Mouse (Mus musculus) small intestine, adult 2 months (tissue): ENCODE data around the gene Hoxa9.

Experiments used
- CTCF ChIP-seq: fragments of 200-500 bp; IDR thresholded peaks from 2 replicates; pipeline ENCODE4 v1.5.1; 2012; ENCODE audit warnings: low read depth, mild to moderate bottlenecking, control low read depth, inconsistent platforms, low read length, moderate library complexity, mixed read lengths; ENCODE audit not compliant: insufficient replicate concordance, insufficient read length; ENCODE audit errors: extremely low read depth
- POLR2A ChIP-seq: fragments of 200-500 bp; IDR thresholded peaks from 2 replicates; pipeline ENCODE4 v1.6.1; 2012; ENCODE audit warnings: low read depth, mild to moderate bottlenecking, control low read depth, inconsistent platforms, low read length, moderate library complexity

DNA sequence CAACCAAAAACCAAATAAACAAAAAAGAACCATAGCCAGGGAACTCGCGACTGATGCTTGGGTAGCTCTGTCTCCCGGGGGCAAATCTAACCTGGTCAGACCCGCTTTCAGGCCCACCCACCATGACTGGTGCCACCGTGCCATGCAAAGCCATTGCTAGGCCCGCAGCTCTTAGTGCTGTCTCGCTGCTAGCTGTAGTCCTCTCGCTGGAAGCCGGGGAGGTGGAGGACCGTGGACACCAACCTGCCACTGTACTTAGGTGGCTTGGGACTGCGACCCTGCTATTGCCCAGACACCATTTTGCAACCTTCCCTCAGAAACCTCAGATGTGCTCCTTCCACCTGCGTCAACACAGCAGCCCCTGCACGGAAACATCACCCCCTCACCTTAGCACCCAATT is 18.9 kb downstream of the Hoxa9 start:
- TF ChIP-seq CTCF, result no peak
- TF ChIP-seq POLR2A, result no peak
